In genomic region chr3:158031371-158031925, GRCm38 (mm10) we compare ENCODE assay signal across 8 mouse cellular contexts. TPM values are rescaled to one million over a fixed set of nuclear protein-coding genes. Genes with fewer than 3 reads are reported as not detected.
A peak's percentile ranks its signal among the peaks of the same experiment; 100 is the strongest.
DNase-seq lines count a peak whose midpoint lies in the region; ATAC-seq and TF ChIP-seq lines count a peak whose summit lies in the region.

No protein-coding gene starts in this region.

- peaks cover 6% of the 10 kb centered on the region for H3K36me3 ChIP-seq in forebrain, embryonic 13.5 days (ENCODE audit: poor library complexity, severe bottlenecking)
- peaks cover 2% of the 10 kb centered on the region; the same call in 1 of the 2 replicates for H3K36me3 ChIP-seq in liver, embryonic 16.5 days (ENCODE audit: control insufficient read depth, insufficient read depth)
- H3K36me3 ChIP-seq in neural tube, embryonic 12.5 days: peaks cover 3% of the 10 kb centered on the region
- no peaks in the 10 kb centered on the region; the same call in 1 of the 2 replicates for H3K36me3 ChIP-seq in stomach, postnatal 0 days (ENCODE audit: control insufficient read depth, insufficient read depth, low read length)

- no peak; the same call in 1 of the 2 replicates for TF ChIP-seq CTCF in stomach, postnatal 0 days (IDR thresholded peaks at IDR 0.05; ENCODE audit: low read depth)

- peaks cover 33% of the 10 kb centered on the region for H3K4me1 ChIP-seq in forebrain, embryonic 13.5 days
- H3K4me1 ChIP-seq in liver, embryonic 16.5 days (ENCODE audit: control insufficient read depth, low read depth, low read length): peaks cover 20% of the 10 kb centered on the region
- peaks cover 15% of the 10 kb centered on the region for H3K4me1 ChIP-seq in neural tube, embryonic 12.5 days
- H3K4me1 ChIP-seq in stomach, postnatal 0 days (replicated peaks; ENCODE audit: control insufficient read depth, insufficient read depth): no peaks in the 10 kb centered on the region; the same call in 1 of the 2 replicates

- H3K4me2 ChIP-seq in forebrain, embryonic 13.5 days: peak overlapping the region; percentile 82
- peak overlapping the region; percentile 84 for H3K4me2 ChIP-seq in liver, embryonic 16.5 days (ENCODE audit: low read depth, low read length)
- H3K4me2 ChIP-seq in neural tube, embryonic 12.5 days (replicated peaks): peak overlapping the region; percentile 82
- peak overlapping the region; percentile 79 for H3K4me2 ChIP-seq in stomach, postnatal 0 days (replicated peaks; ENCODE audit: low read depth)

- H3K4me3 ChIP-seq in forebrain, embryonic 13.5 days: peak overlapping the region; percentile 87
- peak overlapping the region; percentile 98 for H3K4me3 ChIP-seq in liver, embryonic 16.5 days (ENCODE audit: low read depth, low read length)
- peak overlapping the region; percentile 92 for H3K4me3 ChIP-seq in neural tube, embryonic 12.5 days
- peak overlapping the region; percentile 91 for H3K4me3 ChIP-seq in stomach, postnatal 0 days (ENCODE audit: low read depth, low read length)

- ATAC-seq in cerebellum, adult (ENCODE audit: insufficient number of reproducible peaks, low FRiP score, low TSS enrichment): peak; percentile 83
- peak; percentile 93 for ATAC-seq in forebrain, embryonic 13.5 days
- ATAC-seq in liver, embryonic 16.5 days (ENCODE audit: low read depth): peak; percentile 87
- peak; percentile 94 for ATAC-seq in neural tube, embryonic 12.5 days (ENCODE audit: low FRiP score, low read depth)
- peak; percentile 94 for ATAC-seq in stomach, postnatal 0 days (ENCODE audit: low FRiP score, low TSS enrichment)

- under 1% methylated on average over 61 of the region's 61 CpGs for WGBS in forebrain, embryonic 13.5 days
- WGBS in liver, embryonic 16.5 days (ENCODE audit: insufficient replicate concordance): under 1% methylated on average over 61 of the region's 61 CpGs
- WGBS in neural tube, embryonic 12.5 days: under 1% methylated on average over 61 of the region's 61 CpGs
- under 1% methylated on average over 61 of the region's 61 CpGs for WGBS in stomach, postnatal 0 days

- H3K9ac ChIP-seq in forebrain, embryonic 13.5 days: peak overlapping the region; percentile 92
- H3K9ac ChIP-seq in liver, embryonic 16.5 days (ENCODE audit: low read depth, low read length): peak overlapping the region; percentile 99
- peak overlapping the region; percentile 97 for H3K9ac ChIP-seq in neural tube, embryonic 12.5 days
- H3K9ac ChIP-seq in stomach, postnatal 0 days (ENCODE audit: low read length): peak overlapping the region; percentile 94

- H3K27me3 ChIP-seq in forebrain, embryonic 13.5 days: no peaks in the 10 kb centered on the region
- H3K27me3 ChIP-seq in liver, embryonic 16.5 days (ENCODE audit: control insufficient read depth, insufficient read depth, low read depth, low read length): no peaks in the 10 kb centered on the region
- no peaks in the 10 kb centered on the region for H3K27me3 ChIP-seq in neural tube, embryonic 12.5 days (replicated peaks)
- H3K27me3 ChIP-seq in stomach, postnatal 0 days (ENCODE audit: control insufficient read depth, insufficient read depth, low read length): no peaks in the 10 kb centered on the region

- DNase-seq in ES-CJ7 (ENCODE audit: low read depth, low spot score): peak; percentile 94
- DNase-seq in heart, postnatal 10 days: peak; percentile 91 to 95
- DNase-seq in kidney, postnatal 4 days: peak; percentile 95 to 96
- DNase-seq in stomach, postnatal 0 days (ENCODE audit: low spot score): peak; percentile 94

- peak overlapping the region; percentile 98 for H3K27ac ChIP-seq in forebrain, embryonic 13.5 days
- H3K27ac ChIP-seq in liver, embryonic 16.5 days (ENCODE audit: low read length): peak overlapping the region; percentile 100
- H3K27ac ChIP-seq in neural tube, embryonic 12.5 days: peak overlapping the region; percentile 96
- peak overlapping the region; percentile 97 for H3K27ac ChIP-seq in stomach, postnatal 0 days (replicated peaks)

- TF ChIP-seq EP300 in stomach, postnatal 0 days (optimal IDR thresholded peaks at IDR 0.05): no peak

- intact Hi-C loops in heart, postnatal 10 days (cut with DNase I): loop anchor here (10.0 kb wide), 1 partner anchor 497 kb away; the partner anchor contains the start of gene Zranb2

- no peaks in the 10 kb centered on the region for H3K9me3 ChIP-seq in forebrain, embryonic 13.5 days (replicated peaks)
- no peaks in the 10 kb centered on the region for H3K9me3 ChIP-seq in liver, embryonic 16.5 days (replicated peaks; ENCODE audit: control insufficient read depth, low read length)
- no peaks in the 10 kb centered on the region for H3K9me3 ChIP-seq in neural tube, embryonic 12.5 days
- no peaks in the 10 kb centered on the region for H3K9me3 ChIP-seq in stomach, postnatal 0 days (ENCODE audit: control insufficient read depth, low read length)

RNA-seq across cellular contexts. Expression of gene Srsf11, which starts 5.0 kb away (rescaled TPM):
- polyA plus RNA-seq in forebrain, embryonic 13.5 days (2015; fragmentation: Nextera tagmentation; extraction: Ambion mirVana): 333 and 352 TPM in 2 replicates
- total RNA-seq in heart, postnatal 10 days (2021): 10 to 100 TPM; 68.8 to 77.7 TPM
- 88.6 and 89.5 TPM in 2 replicates for polyA plus RNA-seq in liver, embryonic 16.5 days (2015; fragmentation: Nextera tagmentation; extraction: Ambion mirVana)
- polyA plus RNA-seq in neural tube, embryonic 12.5 days (2016; fragmentation: Nextera tagmentation; extraction: Ambion mirVana): 333 and 350 TPM in 2 replicates
- 123 and 146 TPM in 2 replicates for polyA plus RNA-seq in stomach, postnatal 0 days (2015; fragmentation: Nextera tagmentation; extraction: Ambion mirVana)

RNA-seq across cellular contexts. Expression of gene Lrrc40, which starts 5.0 kb away (rescaled TPM):
- polyA plus RNA-seq in forebrain, embryonic 13.5 days (2015; fragmentation: Nextera tagmentation; extraction: Ambion mirVana): 65.8 and 75.4 TPM in 2 replicates
- 10 to 100 TPM; 19.8 to 20.4 TPM for total RNA-seq in heart, postnatal 10 days (2021)
- 20.1 and 21.5 TPM in 2 replicates for polyA plus RNA-seq in liver, embryonic 16.5 days (2015; fragmentation: Nextera tagmentation; extraction: Ambion mirVana)
- 56.7 and 58.5 TPM in 2 replicates for polyA plus RNA-seq in neural tube, embryonic 12.5 days (2016; fragmentation: Nextera tagmentation; extraction: Ambion mirVana)
- polyA plus RNA-seq in stomach, postnatal 0 days (2015; fragmentation: Nextera tagmentation; extraction: Ambion mirVana): 24.0 TPM in 2 replicates

Comparison
In these comparisons a context has a peak if more than half of its experiments do, and no peak if none do; other contexts are left out.
1. Peak in every context shown above with its lines: DNase-seq, ATAC-seq, H3K4me3 ChIP-seq and H3K27ac ChIP-seq.